Mouse (Mus musculus): ENCODE measurements around the gene Srsf9. TPM values are rescaled to one million over a fixed set of nuclear protein-coding genes. Genes with fewer than 3 reads are reported as not detected.

Srsf9 gene
- polyA plus RNA-seq, 1 experiment from 2014 or later: 137 TPM

- H3K27me3 ChIP-seq: no peaks in the 10 kb centered on the region
Observed at GRCm38 (mm10) chr5:115319004-115319940, 7.7 kb upstream of the Srsf9 start.

GRCm38 (mm10) chr5:115326256-115326831, 633 bp upstream of the Srsf9 start:
- ATAC-seq (peak; percentile 10), DNase-seq (ENCODE audit: low read depth, low spot score) (no peak)
- no peak for TF ChIP-seq CTCF (IDR thresholded peaks at IDR 0.05)
- ChIA-PET POLR2A (interaction anchor here (0.8 to 1.3 kb wide), 3 partner anchors 16 to 47 kb away, joined by 3 to 4 read pairs (median 3); partner anchors contain the start of gene Coq5), CTCF (interaction anchor here (1.2 kb wide), 1 partner anchor 9 kb away, joined by 3 read pairs; no protein-coding TSS in a partner anchor)
- H3K27me3 ChIP-seq: no peaks in the 10 kb centered on the region
- in situ Hi-C loops (cut with MboI; ENCODE audit: low pct_unique_long_range_greater_than_20kb): loop anchor here (5.0 kb wide), 1 partner anchor 89 kb away; the partner anchor contains the start of gene Pop5

More at GRCm38 (mm10) chr5:115319004-115319940, 7.7 kb upstream of the Srsf9 start:
- CTCF ChIA-PET: interaction anchor here (0.7 to 2.8 kb wide), 13 partner anchors 10 to 83 kb away, joined by 3 to 13 read pairs (median 4); partner anchors contain the start of gene Dynll1
- peak; percentile 76 for DNase-seq (ENCODE audit: low read depth, low spot score)
- peak; percentile 81 for TF ChIP-seq CTCF (IDR thresholded peaks at IDR 0.05)
- POLR2A ChIA-PET: interaction anchor here (0.6 to 2.5 kb wide), 6 partner anchors 8 to 53 kb away, joined by 3 to 14 read pairs (median 4); partner anchors contain the start of genes Gatc and Triap1
- peak; percentile 89 for ATAC-seq
- in situ Hi-C loops (cut with MboI; ENCODE audit: low pct_unique_long_range_greater_than_20kb): no loop called here

GRCm38 (mm10) chr5:115327610-115328548, 902 bp downstream of the Srsf9 start:
- POLR2A ChIA-PET: interaction anchor here (0.6 to 1.7 kb wide), 11 partner anchors 8 to 170 kb away, joined by 3 to 6 read pairs (median 4); partner anchors contain the start of genes Dynll1, Gatc, Mlec and Triap1
- CTCF ChIA-PET: interaction anchor here (0.9 to 2.7 kb wide), 3 partner anchors 10 to 20 kb away, joined by 3 to 10 read pairs (median 4); partner anchors contain the start of gene Cox6a1
- H3K27me3 ChIP-seq: no peaks in the 10 kb centered on the region
- no peak for TF ChIP-seq CTCF (IDR thresholded peaks at IDR 0.05)
- in situ Hi-C loops (cut with MboI; ENCODE audit: low pct_unique_long_range_greater_than_20kb): loop anchor here (5.0 kb wide), 1 partner anchor 91 kb away; the partner anchor contains the start of gene Pop5
- DNase-seq (ENCODE audit: low read depth, low spot score) (no peak), ATAC-seq (no peak)

GRCm38 (mm10) chr5:115330955-115331354, 4.0 kb downstream of the Srsf9 start:
- ChIA-PET POLR2A (no interaction called here), CTCF (interaction anchor here (1.1 kb wide), 1 partner anchor 34 kb away, joined by 3 read pairs; no protein-coding TSS in a partner anchor)
- DNase-seq (ENCODE audit: low read depth, low spot score): no peak
- ATAC-seq: no peak
- in situ Hi-C loops (cut with MboI; ENCODE audit: low pct_unique_long_range_greater_than_20kb): no loop called here
- H3K27me3 ChIP-seq: no peaks in the 10 kb centered on the region
- TF ChIP-seq CTCF (IDR thresholded peaks at IDR 0.05): no peak

GRCm38 (mm10) chr5:115333626-115334025, 6.6 kb downstream of the Srsf9 start:
- POLR2A ChIA-PET: no interaction called here
- no peaks in the 10 kb centered on the region for H3K27me3 ChIP-seq
- CTCF ChIA-PET: interaction anchor here (1.2 to 1.8 kb wide), 2 partner anchors 13 to 14 kb away, joined by 3 to 4 read pairs; no protein-coding TSS in a partner anchor
- ATAC-seq (no peak), DNase-seq (ENCODE audit: low read depth, low spot score) (no peak)
- TF ChIP-seq CTCF (IDR thresholded peaks at IDR 0.05): no peak
- in situ Hi-C loops (cut with MboI; ENCODE audit: low pct_unique_long_range_greater_than_20kb): no loop called here

- CTCF ChIA-PET: interaction anchor here (1.5 kb wide), 1 partner anchor 12 kb away, joined by 4 read pairs; no protein-coding TSS in a partner anchor
- no peaks in the 10 kb centered on the region for H3K27me3 ChIP-seq
- DNase-seq (ENCODE audit: low read depth, low spot score): no peak
- POLR2A ChIA-PET: interaction anchor here (1.2 kb wide), 1 partner anchor 13 kb away, joined by 5 read pairs; the partner anchor contains the start of gene Srsf9
- no peak for TF ChIP-seq CTCF (IDR thresholded peaks at IDR 0.05)
- no peak for ATAC-seq
- in situ Hi-C loops (cut with MboI; ENCODE audit: low pct_unique_long_range_greater_than_20kb): loop anchor here (10.0 kb wide), 1 partner anchor 335 kb away; no protein-coding TSS in a partner anchor
Observed at GRCm38 (mm10) chr5:115340007-115340406, 13.0 kb downstream of the Srsf9 start.

GRCm38 (mm10) chr5:115340577-115341313, 13.8 kb downstream of the Srsf9 start, which contains the start of the genes Gatc and Triap1:
TSS of gene Gatc (minus strand) at chr5:115341178.
TSS of gene Triap1 (plus strand) at chr5:115341225.
- POLR2A ChIA-PET: interaction anchor here (0.6 to 1.3 kb wide), 7 partner anchors 11 to 1252 kb away, joined by 3 to 7 read pairs (median 4); partner anchors contain the start of genes Rnf10 and Srsf9
- no peak for TF ChIP-seq CTCF (IDR thresholded peaks at IDR 0.05)
- in situ Hi-C loops (cut with MboI; ENCODE audit: low pct_unique_long_range_greater_than_20kb): loop anchor here (10.0 kb wide), 1 partner anchor 336 kb away; no protein-coding TSS in a partner anchor
- ATAC-seq (peak; percentile 40), DNase-seq (ENCODE audit: low read depth, low spot score) (peak; percentile 33)
- no peaks in the 10 kb centered on the region for H3K27me3 ChIP-seq
- CTCF ChIA-PET: interaction anchor here (0.9 to 1.5 kb wide), 2 partner anchors 11 to 23 kb away, joined by 3 read pairs; no protein-coding TSS in a partner anchor

All from Patski (cell line).